Mouse (Mus musculus) ES-CJ7 (cell line): Measurements from ENCODE around the gene Eid2.

Experiments used
- DNase-seq: peaks from one replicate; pipeline ENCODE4 v3.0.0; 2011; ENCODE audit warnings: low read depth, low spot score

Gene Eid2

GRCm38 (mm10) chr7:28290638-28291590 lies 23.2 kb downstream of the Eid2 start, which contains the start of gene Selenov:
Selenov (minus strand) TSS chr7:28291186.
- peak; percentile 83 for DNase-seq

GRCm38 (mm10) chr7:28294481-28294880 lies 26.8 kb downstream of the Eid2 start:
- DNase-seq = peak; percentile 89

DNA sequence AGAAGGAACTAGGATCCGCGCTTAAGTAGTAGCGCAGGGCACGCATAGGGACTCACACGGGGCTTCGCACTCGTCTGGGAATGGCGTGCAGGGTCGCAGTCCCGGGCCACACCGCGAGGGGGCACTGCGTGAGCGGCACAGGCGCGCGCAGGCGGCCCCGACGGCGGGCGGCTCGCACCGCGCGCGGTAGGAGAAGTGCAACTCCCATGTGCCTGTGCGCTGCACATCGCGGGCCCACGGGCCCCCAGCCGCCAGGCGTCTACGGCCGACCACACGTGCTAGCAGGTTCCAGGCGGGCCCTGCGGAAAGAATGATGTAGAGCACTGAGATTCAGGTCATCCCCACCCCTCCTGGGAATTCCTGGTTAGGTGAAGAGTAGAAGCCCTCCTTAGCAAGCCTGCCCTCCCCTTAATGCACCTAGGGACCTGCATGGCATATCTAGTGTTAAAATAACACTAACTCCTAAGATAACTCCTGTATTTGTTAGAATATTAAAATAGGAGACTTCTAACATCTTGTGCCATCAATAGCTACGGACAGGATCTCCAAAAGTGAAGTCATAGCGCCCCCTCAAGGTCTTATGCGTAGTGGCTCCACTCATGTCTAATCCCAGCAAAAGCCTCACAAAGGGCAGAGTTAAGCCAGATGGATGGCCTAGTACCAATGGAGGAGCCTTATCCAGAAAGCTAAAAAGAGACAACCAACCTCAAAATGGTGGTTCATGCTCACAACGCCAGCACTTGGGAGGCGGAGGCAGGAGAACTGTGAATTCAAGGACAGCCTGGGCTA lies 31.4 kb downstream of the Eid2 start:
- peak; percentile 93 for DNase-seq

- peak; percentile 60 for DNase-seq
These were observed 34.1 kb downstream of the Eid2 start, which contains the start of gene Dll3 for GRCm38 (mm10) chr7:28301616-28302433. Dll3 (minus strand) TSS chr7:28302238.

DNA sequence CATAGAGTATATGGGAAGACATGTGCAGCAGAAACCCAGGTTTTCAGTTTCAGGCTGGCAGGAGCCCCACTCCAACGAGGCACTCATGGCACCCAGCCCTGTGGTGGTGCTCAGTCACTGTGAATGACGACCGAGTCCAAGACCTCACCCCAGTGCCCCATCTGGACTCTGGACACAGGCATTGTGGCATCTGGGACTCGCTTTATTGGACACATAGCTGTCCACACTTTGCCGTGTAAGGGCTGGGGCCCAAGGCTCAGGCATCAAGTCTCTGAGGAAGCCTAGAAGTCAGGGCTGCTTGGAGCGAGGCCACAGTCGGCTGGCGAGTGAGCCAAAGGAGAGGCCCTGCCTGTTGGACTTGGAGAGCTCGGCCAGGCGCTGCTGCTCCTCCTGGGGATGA lies 38.0 kb downstream of the Eid2 start:
- no peak for DNase-seq

- DNase-seq = no peak
These were observed 38.5 kb downstream of the Eid2 start for GRCm38 (mm10) chr7:28306216-28306615.

DNA sequence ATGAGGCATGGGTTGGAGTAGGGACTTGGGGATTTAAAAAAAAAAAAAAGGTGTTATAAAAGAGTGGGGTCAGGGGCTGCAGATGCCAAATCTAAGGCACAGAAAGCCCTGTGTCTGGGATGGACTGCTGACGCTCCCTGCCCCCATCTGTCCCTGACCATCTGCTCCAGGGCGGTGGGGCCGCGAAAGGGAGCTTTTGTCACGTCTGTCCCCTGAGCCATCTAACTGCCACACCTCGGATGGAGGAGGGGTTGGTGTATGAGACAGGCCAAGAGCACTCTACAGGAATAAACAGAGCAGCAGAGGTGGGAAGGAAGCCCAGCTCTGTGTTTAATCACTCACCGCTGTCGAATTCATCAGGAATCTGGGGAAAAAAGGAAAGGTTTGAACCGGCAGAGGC lies 42.1 kb downstream of the Eid2 start:
- no peak for DNase-seq

GRCm38 (mm10) chr7:28311151-28311925 lies 43.7 kb downstream of the Eid2 start:
- peak; percentile 54 for DNase-seq

- DNase-seq = peak; percentile 98
These were observed 44.4 kb downstream of the Eid2 start, which contains the start of gene Timm50 for GRCm38 (mm10) chr7:28311926-28312543. Timm50 (minus strand) TSS chr7:28312072.

GRCm38 (mm10) chr7:28318036-28318435 lies 50.4 kb downstream of the Eid2 start:
- DNase-seq = no peak

DNA sequence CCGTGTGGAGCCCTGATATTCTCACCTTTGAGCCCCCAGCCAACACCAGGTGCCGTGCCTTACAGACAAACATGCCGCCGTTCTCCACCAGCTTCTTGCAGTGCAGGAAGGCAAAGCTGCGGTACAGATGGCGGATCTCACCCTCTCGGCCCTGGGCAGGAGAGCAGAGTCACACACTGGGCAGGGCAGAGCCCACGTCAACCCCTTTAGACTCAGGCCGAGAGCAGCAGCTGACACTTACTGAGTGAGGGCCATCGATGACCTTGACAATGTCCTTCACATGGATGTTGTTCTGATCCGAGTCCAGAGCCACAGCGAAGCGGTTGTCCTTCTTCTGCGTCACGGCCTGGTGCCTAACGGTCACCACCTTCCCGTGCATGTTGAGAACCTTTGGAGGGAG lies 51.0 kb downstream of the Eid2 start:
- DNase-seq = no peak
